Mouse (Mus musculus) lung, adult 2 months (tissue): ENCODE measurements around the gene Hip1r. TPM values are rescaled to one million over a fixed set of nuclear protein-coding genes. Genes with fewer than 3 reads are reported as not detected.

Experiments
- DNase-seq: peaks from one replicate; pipeline ENCODE4 v3.0.0; 2022
- H3K4me1 ChIP-seq: fragments of 200-500 bp; 2 replicates; pipeline ENCODE4 v1.6.1; 2011; ENCODE audit warnings: low read length; ENCODE audit not compliant: control insufficient read depth, insufficient read depth
- H3K4me3 ChIP-seq: fragments of 200-500 bp; replicated peaks from 2 replicates; pipeline ENCODE3; 2011; ENCODE audit warnings: low read depth, mild to moderate bottlenecking, control low read depth, low read length; ENCODE audit errors: extremely low read depth
- CTCF ChIP-seq: fragments of 200-500 bp; IDR thresholded peaks from 2 replicates; pipeline ENCODE4 v1.5.1; 2011; ENCODE audit warnings: mild to moderate bottlenecking, low read length, control low read depth; ENCODE audit not compliant: insufficient read depth
- POLR2A ChIP-seq: fragments of 200-500 bp; IDR thresholded peaks from 2 replicates; pipeline ENCODE4 v1.6.1; 2011; ENCODE audit warnings: low read depth, mild to moderate bottlenecking, control low read depth, low read length, borderline replicate concordance; ENCODE audit errors: extremely low read depth
- WGBS: fragments of 180-500 bp; shearing (Covaris S2); methylation state at CpG from one replicate; pipeline ENCODE4 v1.1.7; 2018; 5-methylcytosine and 5-hydroxymethylcytosine counted together
- polyA plus RNA-seq: library from polyadenylated mRNA; depleted of rRNA; stranded (reverse); fragments of >200 nt; gene quantifications from 2 replicates; pipeline ENCODE4 v1.2.3, GENCODE M21; 2012

The Hip1r gene
- polyA plus RNA-seq, 1 experiment: 36.4 TPM

- no peak overlapping the region for H3K4me3 ChIP-seq
- no peaks in the 10 kb centered on the region; the same call in 1 of the 2 replicates for H3K4me1 ChIP-seq
- 45% methylated on average over 2 of the region's 2 CpGs for WGBS
- no peak for DNase-seq
- TF ChIP-seq CTCF (no peak), POLR2A (no peak)
Observed at GRCm38 (mm10) chr5:124002876-124003275, 29.4 kb downstream of the Hip1r start.

GRCm38 (mm10) chr5:124003375-124003774 lies 29.9 kb downstream of the Hip1r start:
- Histone ChIP-seq H3K4me3 (no peak overlapping the region), H3K4me1 (no peaks in the 10 kb centered on the region; the same call in 1 of the 2 replicates)
- 55% methylated on average over 4 of the region's 4 CpGs for WGBS
- no peak for DNase-seq
- TF ChIP-seq POLR2A: no peak
- TF ChIP-seq CTCF: no peak

GRCm38 (mm10) chr5:124004356-124005150 lies 31.1 kb downstream of the Hip1r start:
- DNase-seq: no peak
- WGBS: 82% methylated on average over 17 of the region's 17 CpGs
- no peak for TF ChIP-seq POLR2A
- TF ChIP-seq CTCF: no peak
- Histone ChIP-seq H3K4me3 (no peak overlapping the region), H3K4me1 (no peaks in the 10 kb centered on the region; the same call in 1 of the 2 replicates)

- DNase-seq: no peak
- TF ChIP-seq POLR2A (no peak), CTCF (no peak)
- Histone ChIP-seq H3K4me1 (no peaks in the 10 kb centered on the region; the same call in 1 of the 2 replicates), H3K4me3 (no peak overlapping the region)
- WGBS: 86% methylated on average over 14 of the region's 15 CpGs
Observed at GRCm38 (mm10) chr5:124005151-124005500, 31.7 kb downstream of the Hip1r start.

- DNase-seq: no peak
- WGBS: 75% methylated on average over 11 of the region's 11 CpGs
- Histone ChIP-seq H3K4me3 (no peak overlapping the region), H3K4me1 (no peaks in the 10 kb centered on the region; the same call in 1 of the 2 replicates)
- TF ChIP-seq CTCF (no peak), POLR2A (no peak)
Observed at GRCm38 (mm10) chr5:124005591-124005990, 32.2 kb downstream of the Hip1r start.

- peaks cover 3% of the 10 kb centered on the region for H3K4me1 ChIP-seq
- 83% methylated on average over 26 of the region's 26 CpGs for WGBS
- TF ChIP-seq POLR2A (no peak), CTCF (no peak)
- no peak overlapping the region for H3K4me3 ChIP-seq
- DNase-seq: no peak
Observed at GRCm38 (mm10) chr5:124006082-124006873, 32.9 kb downstream of the Hip1r start.

- no peak overlapping the region for H3K4me3 ChIP-seq
- DNase-seq: no peak
- TF ChIP-seq POLR2A (no peak), CTCF (no peak)
- H3K4me1 ChIP-seq: peaks cover 10% of the 10 kb centered on the region
- 71% methylated on average over 17 of the region's 17 CpGs for WGBS
Observed at GRCm38 (mm10) chr5:124006891-124007491, 33.6 kb downstream of the Hip1r start.

- TF ChIP-seq POLR2A (no peak), CTCF (no peak)
- DNase-seq: no peak
- WGBS: 77% methylated on average over 8 of the region's 8 CpGs
- peaks cover 21% of the 10 kb centered on the region for H3K4me1 ChIP-seq
- H3K4me3 ChIP-seq: no peak overlapping the region
Observed at GRCm38 (mm10) chr5:124010077-124010476, 36.6 kb downstream of the Hip1r start.

GRCm38 (mm10) chr5:124010910-124011655 lies 37.7 kb downstream of the Hip1r start:
- Histone ChIP-seq H3K4me1 (peaks cover 22% of the 10 kb centered on the region), H3K4me3 (peak overlapping the region; percentile 27)
- DNase-seq: no peak
- no peak for TF ChIP-seq CTCF
- no peak for TF ChIP-seq POLR2A
- 10% methylated on average over 19 of the region's 19 CpGs for WGBS
